Mouse (Mus musculus) liver, adult 2 months (tissue): ENCODE data around the gene Prrx2. TPM values are rescaled to one million over a fixed set of nuclear protein-coding genes. Genes with fewer than 3 reads are reported as not detected.

Experiments
- DNase-seq: peaks from one replicate; pipeline ENCODE4 v3.0.0-alpha.2; 2011; ENCODE audit warnings: low read depth, low spot score; ENCODE audit errors: extremely low read depth
- H3K27ac ChIP-seq: fragments of 200-500 bp; replicated peaks from 2 replicates; pipeline ENCODE4 v1.5.1; 2012; ENCODE audit warnings: low read depth, mild to moderate bottlenecking, control low read depth, inconsistent platforms, low read length; ENCODE audit not compliant: insufficient read depth
- H3K27me3 ChIP-seq: fragments of 200-500 bp; 2 replicates; pipeline ENCODE4 v1.6.1; 2012; ENCODE audit warnings: mild to moderate bottlenecking, moderate library complexity, low read length, inconsistent platforms; ENCODE audit not compliant: control insufficient read depth, insufficient read depth
- H3K36me3 ChIP-seq: fragments of 200-500 bp; 2 replicates; pipeline ENCODE4 v1.6.1; 2012; ENCODE audit warnings: low read length, inconsistent platforms; ENCODE audit not compliant: control insufficient read depth, insufficient read depth
- H3K4me1 ChIP-seq: fragments of 200-500 bp; 2 replicates; pipeline ENCODE4 v1.6.1; 2011; ENCODE audit warnings: low read length; ENCODE audit not compliant: control insufficient read depth, insufficient read depth
- H3K4me3 ChIP-seq: fragments of 200-500 bp; 2 replicates; pipeline ENCODE4 v1.5.1; 2011; ENCODE audit warnings: low read depth, mild to moderate bottlenecking, control low read depth, low read length, moderate library complexity; ENCODE audit not compliant: insufficient read depth
- H3K79me2 ChIP-seq: fragments of 200-500 bp; 2 replicates; pipeline ENCODE4 v1.6.1; 2012; ENCODE audit warnings: inconsistent platforms, mild to moderate bottlenecking, low read length, moderate library complexity; ENCODE audit not compliant: control insufficient read depth, insufficient read depth
- H3K9ac ChIP-seq: fragments of 200-500 bp; 2 replicates; pipeline ENCODE4 v1.6.1; 2012; ENCODE audit warnings: low read depth, mild to moderate bottlenecking, control low read depth, inconsistent platforms, low read length
- CTCF ChIP-seq: fragments of 200-500 bp; IDR thresholded peaks from 2 replicates; pipeline ENCODE4 v1.5.1; 2011; ENCODE audit warnings: low read depth, low read length, control low read depth
- POLR2A ChIP-seq: fragments of 200-500 bp; IDR thresholded peaks from 2 replicates; pipeline ENCODE4 v1.6.1; 2011; ENCODE audit warnings: low read length, control low read depth; ENCODE audit not compliant: insufficient read depth; ENCODE audit errors: extremely low read depth
- WGBS: fragments of 180-500 bp; shearing (Covaris S2); methylation state at CpG from one replicate; pipeline ENCODE4 v1.1.7; 2018; 5-methylcytosine and 5-hydroxymethylcytosine counted together
- polyA plus RNA-seq: library from polyadenylated mRNA; depleted of rRNA; stranded (reverse); fragments of >200 nt; gene quantifications from 2 replicates; pipeline ENCODE4 v1.2.3, GENCODE M21; 2012
- total RNA-seq: library from RNA; depleted of rRNA; stranded (reverse); fragments of >200 nt; gene quantifications from 2 replicates; pipeline ENCODE4 v1.2.3, GENCODE M21; 2014

Prrx2 gene
- total and polyA plus RNA-seq, 2 experiments, result not detected

- no peaks in the 10 kb centered on the region for H3K79me2 ChIP-seq
- H3K9ac ChIP-seq, result no peak overlapping the region
- peaks cover 3% of the 10 kb centered on the region; the same call in 1 of the 2 replicates for H3K27me3 ChIP-seq
- TF ChIP-seq POLR2A (no peak), CTCF (no peak)
- H3K27ac ChIP-seq, result no peak overlapping the region
- peak; percentile 1 for DNase-seq
- no peaks in the 10 kb centered on the region for H3K36me3 ChIP-seq
- no peak overlapping the region for H3K4me3 ChIP-seq
- H3K4me1 ChIP-seq, result no peaks in the 10 kb centered on the region
- WGBS, result 58% methylated on average over 9 of the region's 9 CpGs
Measured at GRCm38 (mm10) chr2:30863574-30863973, 28.8 kb downstream of the Prrx2 start.

GRCm38 (mm10) chr2:30864968-30865381 is 30.2 kb downstream of the Prrx2 start:
- WGBS, result 9% methylated on average over 35 of the region's 35 CpGs
- Histone ChIP-seq H3K79me2 (no peaks in the 10 kb centered on the region), H3K27ac (no peak overlapping the region), H3K4me3 (no peak overlapping the region), H3K27me3 (peaks cover 3% of the 10 kb centered on the region; the same call in 1 of the 2 replicates), H3K36me3 (no peaks in the 10 kb centered on the region), H3K9ac (no peak overlapping the region), H3K4me1 (no peaks in the 10 kb centered on the region)
- DNase-seq, result no peak
- no peak for TF ChIP-seq POLR2A
- no peak for TF ChIP-seq CTCF

- Histone ChIP-seq H3K79me2 (no peaks in the 10 kb centered on the region), H3K36me3 (no peaks in the 10 kb centered on the region)
Measured at GRCm38 (mm10) chr2:30865426-30865825, 30.7 kb downstream of the Prrx2 start.

GRCm38 (mm10) chr2:30870863-30871262 is 36.1 kb downstream of the Prrx2 start:
- DNase-seq, result no peak
- no peaks in the 10 kb centered on the region for H3K79me2 ChIP-seq
- no peaks in the 10 kb centered on the region for H3K36me3 ChIP-seq
- no peak overlapping the region for H3K9ac ChIP-seq
- H3K4me1 ChIP-seq, result no peaks in the 10 kb centered on the region
- no peak overlapping the region for H3K27ac ChIP-seq
- H3K27me3 ChIP-seq, result no peaks in the 10 kb centered on the region
- 73% methylated on average over 8 of the region's 8 CpGs for WGBS
- no peak overlapping the region for H3K4me3 ChIP-seq
- TF ChIP-seq POLR2A (no peak), CTCF (no peak)

More at GRCm38 (mm10) chr2:30865426-30865825, 30.7 kb downstream of the Prrx2 start:
- no peak overlapping the region for H3K27ac ChIP-seq
- peaks cover 3% of the 10 kb centered on the region; the same call in 1 of the 2 replicates for H3K27me3 ChIP-seq
- WGBS, result 59% methylated on average over 3 of the region's 3 CpGs
- TF ChIP-seq CTCF (no peak), POLR2A (no peak)
- H3K4me3 ChIP-seq, result no peak overlapping the region
- no peaks in the 10 kb centered on the region for H3K4me1 ChIP-seq
- DNase-seq, result no peak
- H3K9ac ChIP-seq, result no peak overlapping the region

GRCm38 (mm10) chr2:30872669-30873068 is 37.9 kb downstream of the Prrx2 start:
- no peaks in the 10 kb centered on the region for H3K36me3 ChIP-seq
- H3K79me2 ChIP-seq, result no peaks in the 10 kb centered on the region
- H3K9ac ChIP-seq, result no peak overlapping the region
- no peak overlapping the region for H3K27ac ChIP-seq
- H3K4me1 ChIP-seq, result no peaks in the 10 kb centered on the region
- no peak for TF ChIP-seq POLR2A
- no peak for TF ChIP-seq CTCF
- no peaks in the 10 kb centered on the region for H3K27me3 ChIP-seq
- H3K4me3 ChIP-seq, result no peak overlapping the region
- no peak for DNase-seq
- 90% methylated on average over 6 of the region's 6 CpGs for WGBS

GRCm38 (mm10) chr2:30874445-30874844 is 39.7 kb downstream of the Prrx2 start:
- DNase-seq, result no peak
- H3K27me3 ChIP-seq, result no peaks in the 10 kb centered on the region
- 72% methylated on average over 10 of the region's 10 CpGs for WGBS
- H3K4me1 ChIP-seq, result no peaks in the 10 kb centered on the region
- H3K36me3 ChIP-seq, result no peaks in the 10 kb centered on the region
- no peak overlapping the region for H3K9ac ChIP-seq
- H3K27ac ChIP-seq, result no peak overlapping the region
- TF ChIP-seq CTCF (no peak), POLR2A (no peak)
- H3K79me2 ChIP-seq, result no peaks in the 10 kb centered on the region
- no peak overlapping the region for H3K4me3 ChIP-seq
